Mouse (Mus musculus) gastrocnemius, adult 18-20 months (tissue): Measurements from ENCODE around the gene Gprasp2. TPM values are rescaled to one million over a fixed set of nuclear protein-coding genes. Genes with fewer than 3 reads are reported as not detected.
"Not testable (repeated sequence)": the region's sequence is repeated elsewhere in the genome, so short reads cannot be mapped to it uniquely, and the experiment has no call there.

Experiments used
- DNase-seq: peaks from one replicate; pipeline ENCODE4 v3.0.0; 2021; ENCODE audit warnings: low spot score
- long read RNA-seq, 2 experiments: library from polyadenylated mRNA; stranded (forward); transcript quantifications; one replicate each; pipeline ENCODE4 v2.0.0; 2021
- total RNA-seq, 2 experiments: library from RNA; stranded (reverse); gene quantifications; 2 replicates each; pipeline ENCODE4 v1.2.3; 2021

Gprasp2 gene
- 1 to 10 TPM; 1.0 to 1.1 TPM for total RNA-seq
- long read RNA-seq, experiment 1 = 0 reads
- long read RNA-seq, experiment 2 = 0 reads

GRCm38 (mm10) chrX:135838521-135839360, at the start of gene Gprasp2:
Gene Gprasp2, plus strand, starts transcription at chrX:135839034.
- not testable (repeated sequence) for DNase-seq

GRCm38 (mm10) chrX:135791536-135791935, 47.3 kb upstream of the Gprasp2 start:
- DNase-seq = no peak

DNA sequence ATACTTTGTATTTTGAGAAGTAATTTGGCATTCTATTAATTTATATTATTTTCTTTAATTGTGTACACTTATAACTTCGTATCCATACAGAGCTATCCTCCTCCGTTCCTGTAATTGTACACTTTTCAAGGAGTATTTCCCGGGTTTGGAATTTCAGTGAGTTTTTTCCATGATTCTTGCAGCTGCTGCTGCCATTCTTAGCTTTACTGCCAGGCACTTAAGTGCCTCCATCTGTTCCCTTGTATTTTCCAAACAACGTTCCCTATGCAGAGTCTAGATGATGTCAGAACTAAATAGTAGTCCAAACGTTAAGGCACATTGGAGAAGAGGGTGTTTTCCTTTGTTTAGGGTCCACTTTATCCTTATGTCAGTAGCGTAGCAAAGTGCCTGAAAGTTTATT, 46.5 kb upstream of the Gprasp2 start:
- no peak for DNase-seq

DNA sequence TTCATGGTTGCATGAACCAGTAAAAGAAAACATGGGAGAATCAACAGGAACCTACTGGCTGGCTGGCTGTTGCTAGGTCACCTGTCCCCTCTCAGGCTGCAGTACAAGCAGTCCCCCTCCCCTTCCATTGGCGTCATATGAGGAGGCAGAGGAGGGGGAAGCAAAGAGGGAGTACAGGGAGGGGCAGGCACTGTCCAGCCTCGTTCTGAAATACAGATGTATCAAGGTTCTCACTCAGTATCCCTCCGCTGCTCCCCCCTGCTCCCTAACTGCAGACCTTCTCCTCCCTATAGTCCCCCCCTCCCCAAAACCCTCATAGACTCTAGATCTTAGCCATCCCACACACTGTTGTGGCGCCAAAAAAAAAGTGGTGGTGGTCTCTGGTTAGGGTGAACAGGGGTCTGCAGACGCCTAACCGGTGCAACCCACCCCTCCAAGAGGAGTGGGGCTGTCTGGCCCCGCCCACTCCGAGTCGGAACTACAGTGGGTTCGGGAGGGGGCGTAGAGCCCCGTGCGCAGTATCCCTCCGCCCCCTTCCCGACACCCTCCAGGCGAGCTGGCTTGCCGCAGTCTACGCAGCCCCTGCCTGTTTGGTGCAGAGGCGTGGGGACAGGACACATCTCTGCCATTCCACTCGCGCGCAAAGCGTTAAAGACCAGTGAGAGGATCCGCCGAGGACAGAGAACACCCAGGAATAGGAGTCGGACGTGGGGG, 43.1 kb upstream of the Gprasp2 start:
- not testable (repeated sequence) for DNase-seq

DNA sequence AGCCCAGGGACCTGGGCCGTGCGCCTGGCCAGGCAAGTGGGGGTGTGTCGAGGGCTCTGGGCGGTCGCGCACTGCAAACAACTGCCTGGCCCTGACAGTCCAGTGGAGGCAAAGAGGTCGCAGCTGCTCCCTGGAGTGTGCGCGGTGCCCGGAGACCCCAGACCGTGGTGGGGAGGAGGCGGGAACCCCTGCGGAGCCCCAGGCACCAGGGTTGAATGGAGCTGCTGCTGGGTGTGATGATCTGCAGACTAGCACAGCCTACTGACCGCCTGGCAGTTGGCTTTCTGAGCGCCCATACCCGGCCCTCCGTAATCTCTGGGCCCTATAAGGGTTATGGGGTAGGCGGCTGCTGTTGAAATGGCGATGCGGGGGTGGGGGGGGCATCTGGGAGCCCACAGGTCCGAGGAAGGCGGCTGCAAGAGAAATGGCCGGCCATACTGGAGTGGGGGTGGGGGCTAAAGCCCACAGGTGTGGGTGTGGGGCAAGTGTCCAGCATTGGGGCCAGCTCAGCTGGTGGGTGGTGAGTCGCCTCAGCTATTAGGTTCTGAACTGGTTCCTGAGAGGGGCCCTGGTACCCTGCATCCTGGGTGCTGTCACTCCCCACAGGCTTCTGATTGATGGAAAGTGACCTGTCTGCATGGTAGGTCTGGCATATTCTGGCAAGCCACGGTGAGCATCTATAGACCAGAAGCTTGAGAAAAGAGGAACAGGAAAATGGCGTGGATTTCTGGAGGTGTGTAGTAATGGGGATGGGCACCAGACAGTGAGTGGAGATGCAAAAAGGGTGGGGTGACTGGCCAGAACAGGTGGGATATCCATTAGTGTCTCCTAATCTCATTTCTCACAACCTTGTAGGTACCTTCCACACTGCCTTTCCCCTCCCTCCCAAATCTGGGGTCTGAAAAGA, 42.3 kb upstream of the Gprasp2 start:
- DNase-seq = not testable (repeated sequence)

DNA sequence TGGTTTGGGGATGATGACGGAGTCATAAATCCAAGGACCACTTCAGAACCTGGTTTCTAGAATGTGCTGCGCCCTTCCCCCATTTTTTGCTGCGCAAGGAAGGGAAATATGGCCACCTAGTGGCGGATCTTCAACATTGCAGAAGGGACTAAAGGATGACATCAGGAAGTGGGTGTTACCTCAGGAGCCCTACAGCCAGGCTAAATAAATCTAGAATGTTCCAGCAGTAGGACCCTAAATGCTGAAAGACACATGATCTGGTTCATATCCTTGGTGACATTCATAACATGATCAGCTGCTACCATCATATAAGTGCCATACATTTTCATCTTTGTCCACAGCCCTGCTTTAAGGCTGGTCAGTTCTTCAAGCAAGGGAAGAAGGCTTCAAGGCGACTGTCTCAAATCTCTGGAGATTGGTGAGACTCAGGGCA, 41.6 kb upstream of the Gprasp2 start, which contains the start of gene Bhlhb9:
Gene Bhlhb9 (plus strand): TSS at position 383 of the 433 bp plus-strand sequence.
- DNase-seq = peak; percentile 47

GRCm38 (mm10) chrX:135804149-135804548, 34.7 kb upstream of the Gprasp2 start:
- DNase-seq = no peak

DNA sequence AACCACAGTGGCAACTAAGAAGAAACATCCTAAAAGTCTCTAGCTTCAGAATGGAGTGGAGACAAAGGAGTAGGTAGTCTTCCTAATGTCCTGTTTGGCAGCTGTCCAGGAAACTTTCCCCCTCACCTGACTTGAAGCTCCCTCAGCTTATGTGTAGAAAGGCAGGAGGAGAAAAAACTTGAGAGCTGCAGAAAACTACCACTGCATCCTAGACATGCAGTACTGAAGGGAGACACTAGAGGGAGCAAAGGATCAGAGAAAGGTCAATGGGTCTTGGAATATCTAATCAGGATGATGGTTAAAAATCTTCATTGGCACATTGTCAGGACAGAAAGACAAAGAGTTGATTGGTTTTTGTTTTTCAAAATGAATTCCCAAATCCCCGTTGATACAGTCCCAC, 33.1 kb upstream of the Gprasp2 start:
- DNase-seq = peak; percentile 32

DNA sequence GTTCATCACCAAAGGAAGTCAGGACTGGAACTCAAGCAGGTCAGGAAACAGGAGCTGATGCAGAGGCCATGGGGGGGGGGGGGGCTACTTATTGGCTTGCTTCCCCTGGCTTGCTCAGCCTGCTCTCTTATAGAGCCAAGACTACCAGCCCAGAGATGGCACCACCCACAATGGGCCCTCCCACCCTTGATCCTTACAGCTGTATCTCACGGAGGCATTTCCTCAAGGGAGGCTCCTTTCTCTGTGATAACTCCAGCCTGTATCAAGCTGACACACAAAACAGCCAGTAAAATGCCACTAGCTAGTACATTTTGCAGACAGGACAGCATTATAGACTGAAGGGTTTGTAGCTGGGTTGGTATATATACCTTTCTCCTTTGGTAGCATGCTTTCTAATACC, 2.9 kb upstream of the Gprasp2 start:
- not testable (repeated sequence) for DNase-seq

GRCm38 (mm10) chrX:135837896-135838295, 938 bp upstream of the Gprasp2 start:
- no peak for DNase-seq

DNA sequence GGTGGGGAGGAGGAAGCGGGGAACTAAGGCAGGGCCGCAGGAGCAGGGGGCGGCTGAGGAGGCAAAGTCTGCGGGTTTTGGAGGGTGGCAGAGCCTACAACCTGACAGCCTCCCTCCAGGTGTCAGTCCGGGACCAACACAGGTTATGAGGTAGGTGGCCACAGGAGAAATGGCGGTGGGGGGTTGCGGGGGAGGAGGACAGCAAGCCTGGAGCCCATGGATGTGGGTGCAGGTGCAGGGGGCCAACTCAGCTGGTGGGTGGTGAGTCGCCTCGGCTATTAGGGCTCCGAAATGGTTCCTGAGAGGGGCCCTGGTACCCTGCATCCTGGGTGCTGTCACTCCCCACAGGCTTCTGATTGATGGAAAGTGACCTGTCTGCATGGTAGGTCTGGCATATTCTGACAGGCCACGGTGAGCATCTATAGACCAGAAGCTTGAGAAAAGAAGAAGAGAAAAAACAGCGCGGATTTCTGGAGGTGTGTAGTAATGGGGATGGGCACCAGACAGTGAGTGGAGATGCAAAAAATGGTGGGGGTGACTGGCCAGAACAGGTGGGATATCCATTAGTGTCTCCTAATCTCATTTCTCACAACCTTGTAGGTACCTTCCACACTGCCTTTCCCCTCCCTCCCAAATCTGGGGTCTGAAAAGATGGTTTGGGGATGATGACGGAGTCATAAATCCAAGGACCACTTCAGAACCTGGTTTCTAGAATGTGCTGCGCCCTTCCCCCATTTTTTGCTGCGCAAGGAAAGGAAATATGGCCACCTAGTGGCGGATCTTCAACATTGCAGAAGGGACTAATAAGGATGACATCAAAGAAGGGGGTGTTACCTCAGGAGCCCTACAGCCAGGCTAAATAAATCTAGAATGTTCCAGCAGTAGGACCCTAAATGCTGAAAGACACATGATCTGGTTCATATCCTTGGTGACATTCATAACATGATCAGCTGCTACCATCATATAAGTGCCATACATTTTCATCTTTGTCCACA, 860 bp downstream of the Gprasp2 start:
- DNase-seq = peak; percentile 17

- DNase-seq = not testable (repeated sequence)
Observed at GRCm38 (mm10) chrX:135866806-135867205, 28.0 kb downstream of the Gprasp2 start.

DNA sequence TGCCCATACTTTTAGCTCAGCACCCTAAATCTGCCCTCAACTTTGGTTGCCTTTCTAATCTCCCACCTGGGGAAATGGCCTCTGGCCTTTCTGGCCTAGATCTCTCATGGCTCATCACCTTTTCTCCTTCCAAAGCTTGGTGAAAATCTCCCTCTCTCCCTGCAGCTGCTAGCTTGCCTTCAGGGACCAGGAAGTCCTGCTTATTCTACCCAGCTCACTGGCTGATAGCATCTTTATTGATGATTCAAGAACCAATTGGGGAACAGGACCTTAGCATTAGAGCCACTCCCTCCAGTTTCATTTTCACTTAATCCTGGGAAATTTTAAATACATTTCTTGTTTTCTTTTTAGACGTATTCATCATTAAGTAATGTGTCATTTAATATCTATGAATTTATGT, 37.8 kb downstream of the Gprasp2 start:
- DNase-seq = no peak

DNA sequence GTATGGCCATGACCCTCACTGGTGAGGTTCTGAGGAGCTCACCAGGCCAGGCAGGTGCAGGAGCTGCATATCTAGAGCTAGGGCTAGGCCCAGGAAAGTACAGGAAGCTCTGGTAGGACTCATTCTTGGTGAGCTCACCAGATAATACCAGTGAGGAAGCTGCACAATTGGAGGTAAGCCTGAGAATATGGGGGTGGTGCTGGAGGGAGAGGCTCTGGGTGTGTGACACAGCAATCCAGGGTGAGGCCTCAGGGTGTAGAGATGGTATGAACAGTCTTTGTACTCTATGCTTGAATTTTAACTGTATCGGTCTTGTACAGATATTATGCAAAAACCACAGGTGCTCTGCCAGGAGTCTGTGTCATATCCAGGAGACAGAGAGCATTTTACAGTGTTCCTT, 40.8 kb downstream of the Gprasp2 start:
- DNase-seq = no peak

DNA sequence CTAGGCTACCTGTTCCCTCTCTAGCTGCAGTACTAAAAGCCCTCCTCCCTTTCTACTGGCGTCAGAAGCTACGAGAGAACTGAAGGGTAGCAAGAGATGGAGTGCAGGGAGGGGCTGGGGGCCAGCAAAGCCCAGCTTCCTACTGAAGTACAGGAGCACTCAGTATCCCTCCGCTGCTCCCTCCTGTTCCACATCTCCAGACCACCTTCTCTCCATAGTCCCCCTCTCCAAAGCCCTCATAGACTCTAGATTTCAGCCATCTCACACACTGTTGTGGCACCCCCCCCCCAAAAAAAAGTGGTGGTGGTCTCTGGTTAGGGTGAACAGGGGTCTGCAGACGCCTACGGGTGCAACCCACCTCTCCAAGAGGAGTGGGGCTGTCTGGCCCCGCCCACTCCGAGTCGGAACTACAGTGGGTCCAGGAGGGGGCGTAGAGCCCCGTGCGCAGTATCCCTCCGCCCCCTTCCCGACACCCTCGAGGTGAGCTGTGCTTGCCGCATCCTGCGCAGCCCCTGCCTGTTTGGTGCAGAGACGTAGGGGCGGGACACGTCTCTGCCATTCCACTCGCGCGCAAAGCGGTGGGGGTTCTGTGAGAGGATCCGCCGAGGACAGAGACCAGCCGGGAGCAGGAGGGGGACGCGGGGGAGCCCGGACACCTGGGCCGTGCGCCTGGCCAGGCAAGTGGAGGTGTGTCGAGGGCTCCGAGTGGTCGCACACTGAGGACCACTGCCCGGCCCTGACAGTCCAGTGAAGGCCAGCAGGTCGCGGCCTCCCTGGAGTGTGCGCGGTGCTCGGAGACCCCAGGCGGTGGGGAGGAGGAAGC, 46.8 kb downstream of the Gprasp2 start:
- peak; percentile 3 for DNase-seq

GRCm38 (mm10) chrX:135886234-135886585, 47.4 kb downstream of the Gprasp2 start:
- no peak for DNase-seq
